Mouse (Mus musculus) cerebral cortex, adult 2 months (tissue): ENCODE measurements around the gene Ltbr.

ENCODE experiments used
- WGBS: fragments of 180-500 bp; shearing (Covaris S2); methylation state at CpG from one replicate; pipeline ENCODE4 v1.1.7; 2018; 5-methylcytosine and 5-hydroxymethylcytosine counted together

Gene Ltbr

DNA sequence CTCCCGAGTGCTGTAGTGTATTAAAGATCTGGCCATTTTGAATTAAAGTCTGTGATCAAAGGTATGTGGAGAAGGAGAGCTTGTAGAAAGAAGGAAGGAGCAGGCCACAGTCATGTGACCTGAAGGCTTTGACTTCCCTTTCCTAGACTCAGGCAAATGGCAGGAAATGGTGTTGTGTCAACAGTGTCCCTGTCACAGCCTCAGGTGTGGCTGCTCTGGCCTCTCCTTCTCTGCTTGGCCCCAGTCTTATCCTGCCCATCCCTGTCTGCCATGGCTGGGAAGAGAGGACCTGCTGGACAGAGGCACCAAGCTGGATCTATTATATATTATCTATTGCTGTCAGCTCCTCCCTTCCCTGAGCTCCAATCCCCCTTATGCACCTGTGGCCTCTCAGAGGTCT is 31.9 kb upstream of the Ltbr start:
- 84% methylated on average over 1 of the region's 1 CpGs for WGBS

DNA sequence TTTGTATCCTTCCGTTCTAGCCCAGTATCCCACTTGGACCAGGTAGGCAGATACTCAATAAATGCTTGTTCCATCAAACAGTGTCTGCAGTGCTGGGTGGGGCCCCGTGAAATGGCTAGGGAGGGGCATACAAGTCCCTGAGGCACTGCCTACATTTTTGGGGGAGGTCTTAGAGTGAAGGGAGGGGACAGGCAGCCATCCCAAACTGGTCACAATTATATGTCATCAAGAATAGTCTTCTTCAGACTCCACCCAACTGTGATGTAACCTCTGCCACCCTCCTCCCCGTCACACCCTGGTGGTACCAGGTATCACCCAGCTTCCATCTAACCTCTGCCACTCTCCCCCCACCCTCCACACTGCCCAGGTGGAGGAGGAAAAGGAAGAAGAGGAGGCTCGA is 31.2 kb upstream of the Ltbr start:
- WGBS = 86% methylated on average over 4 of the region's 4 CpGs

DNA sequence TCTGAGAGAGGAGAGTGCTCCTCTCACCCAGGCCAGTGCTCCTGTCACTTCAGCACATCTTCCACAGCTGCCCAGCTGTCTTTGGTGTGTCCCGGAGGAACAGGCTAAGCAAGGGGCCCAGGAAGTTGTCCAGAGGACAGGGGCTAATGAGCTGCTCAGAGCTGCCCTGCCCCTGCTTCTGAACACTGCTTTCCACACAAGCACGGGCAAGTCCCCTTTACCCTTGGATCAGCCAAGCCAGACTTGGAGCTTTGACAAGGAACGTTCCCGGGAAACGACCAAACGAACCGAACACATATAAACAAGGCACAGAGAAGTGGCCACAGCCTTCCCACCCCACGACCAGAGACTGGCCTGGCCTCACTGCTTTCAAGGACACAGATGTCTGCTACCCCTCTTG is 30.4 kb upstream of the Ltbr start:
- 41% methylated on average over 8 of the region's 8 CpGs for WGBS

DNA sequence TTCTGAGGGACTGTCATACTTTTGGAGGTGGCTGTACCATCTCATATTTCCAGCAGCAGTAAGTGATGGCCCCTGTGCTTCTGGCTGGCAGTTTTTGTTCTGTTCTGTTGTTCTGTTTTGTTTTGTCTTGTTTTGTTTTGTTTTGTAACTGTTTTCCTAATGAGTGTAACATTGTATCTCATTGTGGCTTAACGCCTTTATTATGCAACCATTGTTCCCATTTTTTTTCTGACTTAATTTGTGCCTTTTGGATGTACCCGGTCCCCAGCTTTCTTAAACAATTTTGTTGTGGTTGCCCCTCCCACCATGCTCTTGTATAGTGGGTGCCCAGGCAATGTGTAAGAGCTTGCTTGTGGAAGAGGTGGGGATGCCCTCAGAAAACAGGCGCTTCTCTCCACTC is 28.5 kb upstream of the Ltbr start:
- 71% methylated on average over 3 of the region's 3 CpGs for WGBS

DNA sequence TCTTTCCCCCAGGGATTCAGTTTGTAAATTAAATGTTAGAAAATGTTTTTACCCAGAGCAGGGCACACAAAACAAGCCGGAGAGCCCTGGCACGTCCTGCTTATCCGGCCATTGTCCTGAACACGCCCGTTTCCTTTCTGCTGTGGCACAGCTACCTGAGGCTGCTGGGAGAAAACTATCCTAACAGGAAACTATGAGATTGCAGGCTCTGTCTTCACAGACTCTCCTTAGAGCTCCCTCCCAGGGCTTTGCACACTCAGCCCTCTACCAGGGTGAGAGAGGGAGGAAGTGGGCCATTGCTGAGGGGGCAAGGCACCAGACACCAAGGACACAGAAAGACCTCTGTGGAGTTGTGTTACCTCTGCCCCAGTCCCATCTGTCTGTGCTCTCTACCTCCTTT is 26.6 kb upstream of the Ltbr start:
- WGBS = 66% methylated on average over 5 of the region's 5 CpGs

DNA sequence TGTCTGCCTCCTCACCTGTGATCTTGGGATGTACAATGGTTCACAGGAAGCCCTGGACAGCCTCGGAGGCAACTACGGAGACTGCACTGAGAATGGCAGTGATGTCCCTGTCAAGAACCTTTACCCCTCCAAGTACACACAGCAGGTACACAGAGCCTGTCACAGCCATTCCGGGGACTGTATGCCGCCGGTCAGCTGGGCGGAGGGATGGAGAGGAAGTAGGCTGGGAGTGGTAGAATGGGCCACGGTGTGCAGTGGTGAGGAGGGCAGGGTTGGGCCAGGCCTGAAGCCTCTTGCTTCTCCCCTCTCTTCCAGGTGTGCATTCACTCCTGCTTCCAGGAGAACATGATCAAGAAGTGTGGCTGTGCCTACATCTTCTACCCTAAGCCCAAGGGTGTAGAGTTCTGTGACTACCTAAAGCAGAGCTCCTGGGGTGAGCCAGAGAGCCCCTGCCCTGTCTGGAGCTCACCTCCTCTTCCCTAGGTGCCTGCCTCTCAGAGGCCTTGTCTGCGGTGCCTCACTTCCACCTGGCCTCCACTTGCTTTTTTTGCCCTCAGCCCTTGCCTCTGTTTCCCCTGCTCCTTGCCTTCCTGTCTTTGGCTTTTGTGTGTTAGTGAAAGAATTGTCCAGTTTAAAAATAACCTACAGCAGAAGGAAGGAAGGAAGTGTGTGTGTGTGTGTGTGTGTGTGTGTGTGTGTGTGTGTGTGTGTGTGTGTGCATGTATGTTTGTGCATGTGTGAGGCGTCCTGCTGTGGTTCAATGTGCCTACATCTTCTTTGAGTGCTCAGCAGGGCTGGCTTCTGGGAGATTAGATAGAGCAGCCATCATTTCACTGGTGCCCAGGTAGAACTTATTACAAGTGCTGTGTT is 25.3 kb upstream of the Ltbr start:
- WGBS = 85% methylated on average over 9 of the region's 9 CpGs

DNA sequence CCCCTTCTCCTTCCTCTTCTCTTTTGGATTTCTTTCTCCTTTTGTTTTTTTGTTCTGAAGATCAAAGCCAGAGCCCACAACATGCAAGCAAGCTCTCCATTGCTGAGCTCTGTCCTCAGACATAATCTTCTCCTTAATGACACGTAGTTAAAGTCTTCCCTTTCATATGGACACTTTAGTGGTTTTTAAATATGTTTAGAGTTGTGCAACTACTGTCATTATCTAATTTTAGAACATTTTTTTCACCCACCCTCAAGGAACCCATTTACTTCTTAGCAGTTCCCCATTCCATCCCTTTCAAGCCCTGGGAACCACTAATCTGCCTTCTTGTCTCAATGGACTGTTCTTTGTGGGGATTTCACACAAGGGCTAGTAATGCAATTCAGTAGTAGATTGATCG is 20.7 kb upstream of the Ltbr start:
- 69% methylated on average over 2 of the region's 2 CpGs for WGBS

DNA sequence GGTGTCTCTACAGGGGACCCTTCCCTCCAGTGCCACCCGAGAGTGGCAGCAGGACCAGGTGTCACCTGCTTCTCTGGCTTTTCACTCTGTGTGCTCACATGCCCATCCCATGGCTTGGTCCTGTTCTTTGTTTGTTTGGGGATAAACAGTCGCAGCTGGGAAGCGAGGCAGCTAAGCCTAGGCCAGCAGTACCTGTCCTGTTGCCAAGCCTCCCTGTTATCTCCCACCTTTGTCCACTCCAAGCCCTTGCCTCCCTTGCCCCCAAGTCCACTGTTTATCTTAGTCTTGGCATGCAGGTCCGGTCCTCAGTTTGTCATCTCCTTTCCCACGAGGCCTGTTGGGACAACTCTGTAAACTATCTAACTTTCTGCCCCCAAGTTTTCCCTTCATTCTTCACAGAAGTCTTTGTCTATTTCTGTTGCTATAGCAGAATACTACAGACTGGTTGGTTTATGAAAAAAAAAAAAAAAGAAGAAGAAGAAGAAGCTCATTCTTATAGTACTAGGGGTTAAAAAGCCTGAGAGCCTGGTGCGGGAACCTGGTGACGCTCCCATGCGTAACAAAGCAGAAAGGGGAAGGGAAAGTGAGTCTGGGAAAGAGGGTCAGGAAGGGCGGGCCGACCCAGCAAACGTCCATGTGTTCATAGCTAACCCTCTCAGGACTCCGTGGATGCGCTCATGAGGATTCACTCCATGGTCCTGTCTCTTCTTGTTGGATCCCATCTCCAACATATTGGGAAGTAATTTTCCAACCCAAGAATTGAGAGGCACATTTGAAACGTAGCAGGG is 19.6 kb upstream of the Ltbr start:
- WGBS = 84% methylated on average over 14 of the region's 14 CpGs

DNA sequence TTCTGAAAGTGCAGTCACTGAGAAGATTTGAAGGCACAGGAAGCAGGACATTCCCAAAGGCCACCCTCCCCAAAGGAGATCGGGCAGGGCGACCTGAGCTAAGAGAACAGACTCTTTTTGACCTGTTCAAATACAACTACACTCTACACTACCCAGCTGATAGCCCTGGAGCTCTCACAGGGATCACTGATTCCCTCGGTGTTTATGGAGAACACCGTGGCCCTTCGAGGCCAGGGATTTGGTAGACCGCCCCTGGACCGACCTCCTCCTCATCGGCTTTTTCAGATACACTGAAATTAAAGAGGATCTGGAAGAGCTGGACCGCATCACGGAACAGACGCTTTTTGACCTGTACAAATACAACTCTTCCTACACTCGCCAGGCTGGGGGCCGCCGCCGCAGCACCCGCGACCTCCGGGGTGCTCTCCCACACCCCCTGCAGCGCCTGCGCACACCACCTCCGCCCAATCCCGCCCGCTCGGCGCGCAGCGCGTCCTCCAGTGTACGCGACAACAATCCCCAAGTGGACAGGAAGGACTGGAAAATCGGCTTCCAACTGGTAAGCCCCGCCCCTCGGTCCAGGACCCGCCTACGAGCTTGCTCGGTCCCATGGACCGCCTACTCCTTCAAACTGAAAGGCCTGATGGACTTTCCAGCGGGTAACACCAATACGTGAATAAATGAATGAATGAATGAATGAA is 17.1 kb upstream of the Ltbr start:
- WGBS = 3% methylated on average over 39 of the region's 39 CpGs

DNA sequence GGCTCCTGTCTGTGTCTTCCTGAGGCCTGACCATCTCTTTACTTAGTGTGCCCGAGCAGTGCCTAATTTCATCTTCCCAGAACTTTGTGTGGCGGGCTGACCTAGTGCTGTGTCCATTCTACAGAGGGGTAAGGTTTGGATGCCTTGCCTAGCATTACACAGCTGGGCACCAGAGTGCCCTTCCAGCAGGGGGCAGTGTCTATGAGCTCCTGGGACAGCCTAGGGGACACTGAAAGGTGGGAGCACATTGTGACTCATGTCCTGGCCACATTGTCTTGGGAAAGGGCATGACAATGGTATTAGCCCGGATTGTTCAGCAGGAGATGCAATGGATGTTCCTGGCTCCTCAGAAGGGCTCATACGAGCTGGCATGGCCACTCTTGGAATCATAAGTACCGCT is 14.6 kb upstream of the Ltbr start:
- WGBS = 87% methylated on average over 5 of the region's 5 CpGs

DNA sequence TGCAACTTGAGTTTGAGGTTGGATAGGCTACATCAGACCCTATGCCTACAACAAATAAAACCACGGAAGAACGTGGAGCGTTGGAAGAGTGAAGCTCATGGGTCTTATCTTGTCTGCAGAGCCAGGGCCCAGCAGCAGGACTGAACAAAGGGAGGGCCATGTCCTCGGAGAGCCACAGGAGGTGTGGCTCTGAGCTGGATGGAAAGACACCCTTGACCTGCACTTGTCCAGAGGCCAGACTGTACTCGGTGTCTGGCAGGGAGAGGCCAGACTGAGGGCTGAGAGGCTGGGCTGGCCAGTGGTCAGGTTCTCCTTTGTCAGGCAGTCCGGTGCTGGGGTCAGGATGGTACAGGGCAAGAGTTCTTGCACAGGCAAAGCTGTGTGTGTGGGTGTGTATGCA is 11.7 kb upstream of the Ltbr start:
- 84% methylated on average over 6 of the region's 6 CpGs for WGBS

DNA sequence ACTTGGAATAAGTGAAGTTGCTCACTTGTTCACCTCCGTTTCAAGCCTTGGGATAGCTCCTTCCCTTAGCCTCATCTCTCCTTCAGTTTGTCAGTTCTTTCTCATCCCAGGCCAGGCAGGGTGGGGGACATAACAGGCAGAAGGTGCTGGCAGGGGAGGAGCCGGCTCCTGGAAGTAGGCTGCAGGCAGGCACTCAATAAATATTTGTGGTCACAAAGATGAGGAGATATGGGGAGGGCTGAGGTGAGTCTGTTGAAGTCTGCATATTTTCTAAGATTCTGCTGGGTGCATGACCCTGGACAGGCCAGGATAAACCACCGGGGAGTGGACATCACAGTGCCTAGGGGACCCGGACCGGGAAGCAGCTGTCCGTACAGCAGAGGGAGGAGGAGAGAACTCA is 9.9 kb upstream of the Ltbr start:
- WGBS = 87% methylated on average over 6 of the region's 6 CpGs

DNA sequence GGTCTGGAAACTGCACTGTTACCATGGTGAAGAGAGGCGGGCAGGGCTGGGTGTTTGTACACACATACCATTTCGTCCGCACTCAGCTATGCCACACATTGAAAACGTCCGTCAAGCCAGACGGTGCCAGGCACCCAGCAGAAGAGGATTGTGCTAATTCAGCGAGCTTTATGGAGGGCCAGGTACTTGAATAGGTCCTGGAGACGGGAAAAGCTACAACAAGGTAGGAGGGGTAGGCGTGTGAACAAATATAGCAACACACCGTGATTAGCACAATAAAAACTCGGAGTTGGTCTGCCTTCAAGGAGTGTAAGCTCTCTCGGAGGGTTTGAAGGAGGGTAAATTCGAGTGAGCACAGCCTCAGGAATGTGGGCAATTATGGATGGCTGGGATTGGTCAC is 9.1 kb upstream of the Ltbr start:
- 42% methylated on average over 13 of the region's 13 CpGs for WGBS

DNA sequence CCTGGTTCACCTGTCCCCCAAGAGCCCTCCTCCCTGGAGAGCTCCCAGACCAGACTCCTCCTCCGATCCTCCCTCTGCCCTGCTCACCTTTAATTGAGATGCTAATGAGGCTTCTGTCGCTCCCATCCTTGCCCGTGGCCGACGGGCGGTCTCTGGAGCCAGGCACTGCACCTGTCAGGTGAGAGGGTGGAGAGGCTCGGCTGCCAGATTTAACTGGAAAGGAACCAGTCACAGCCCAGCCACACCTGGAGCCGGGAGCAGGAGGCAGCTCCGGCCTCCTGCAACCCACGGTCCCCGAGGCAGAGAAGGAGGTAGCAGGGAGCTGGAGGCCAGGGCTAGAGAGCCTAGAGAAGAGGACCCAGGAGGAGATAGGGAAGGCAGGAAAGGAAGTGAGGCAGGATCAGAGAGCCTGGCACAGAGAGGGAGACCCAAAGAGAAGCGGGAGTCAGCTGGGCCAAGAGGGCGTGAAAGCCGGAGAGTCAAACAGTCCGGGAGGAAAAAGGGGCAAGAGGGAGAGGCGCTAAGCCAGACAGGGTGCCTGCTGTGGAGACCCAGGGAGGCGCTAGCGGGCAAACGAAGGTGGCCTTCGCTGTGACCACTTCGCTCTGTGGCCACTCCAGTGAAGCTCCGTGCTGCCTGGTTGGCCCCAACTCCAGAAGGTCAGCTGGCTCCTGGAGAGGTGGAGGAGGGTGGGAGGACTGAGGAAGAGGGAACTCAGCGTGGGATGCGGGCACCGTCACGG is 7.6 kb upstream of the Ltbr start:
- WGBS = 25% methylated on average over 26 of the region's 26 CpGs

DNA sequence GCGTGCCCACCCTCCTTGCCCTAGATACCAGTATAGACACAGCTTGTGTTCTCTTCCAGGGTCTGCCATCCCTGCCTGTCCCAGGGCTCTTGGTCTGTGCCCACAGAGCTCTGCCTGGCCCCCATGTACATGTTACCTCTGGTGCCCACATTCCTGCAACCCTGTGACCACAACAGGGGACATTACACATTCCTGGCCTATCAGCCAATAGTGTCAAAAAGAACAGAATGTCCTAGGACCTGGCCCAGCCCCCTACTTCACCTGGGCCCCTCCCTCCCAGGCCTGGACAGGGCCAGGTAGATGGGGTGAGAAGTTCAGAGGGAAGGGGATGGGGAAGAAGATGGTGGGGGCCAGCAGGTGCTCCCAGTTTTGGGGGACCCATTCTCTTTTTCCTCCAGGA is 6.6 kb upstream of the Ltbr start, which contains the start of gene Scnn1a:
TSS of gene Scnn1a (plus strand) at position 337 of the 400 bp plus-strand sequence.
- WGBS = 85% methylated on average over 1 of the region's 1 CpGs

DNA sequence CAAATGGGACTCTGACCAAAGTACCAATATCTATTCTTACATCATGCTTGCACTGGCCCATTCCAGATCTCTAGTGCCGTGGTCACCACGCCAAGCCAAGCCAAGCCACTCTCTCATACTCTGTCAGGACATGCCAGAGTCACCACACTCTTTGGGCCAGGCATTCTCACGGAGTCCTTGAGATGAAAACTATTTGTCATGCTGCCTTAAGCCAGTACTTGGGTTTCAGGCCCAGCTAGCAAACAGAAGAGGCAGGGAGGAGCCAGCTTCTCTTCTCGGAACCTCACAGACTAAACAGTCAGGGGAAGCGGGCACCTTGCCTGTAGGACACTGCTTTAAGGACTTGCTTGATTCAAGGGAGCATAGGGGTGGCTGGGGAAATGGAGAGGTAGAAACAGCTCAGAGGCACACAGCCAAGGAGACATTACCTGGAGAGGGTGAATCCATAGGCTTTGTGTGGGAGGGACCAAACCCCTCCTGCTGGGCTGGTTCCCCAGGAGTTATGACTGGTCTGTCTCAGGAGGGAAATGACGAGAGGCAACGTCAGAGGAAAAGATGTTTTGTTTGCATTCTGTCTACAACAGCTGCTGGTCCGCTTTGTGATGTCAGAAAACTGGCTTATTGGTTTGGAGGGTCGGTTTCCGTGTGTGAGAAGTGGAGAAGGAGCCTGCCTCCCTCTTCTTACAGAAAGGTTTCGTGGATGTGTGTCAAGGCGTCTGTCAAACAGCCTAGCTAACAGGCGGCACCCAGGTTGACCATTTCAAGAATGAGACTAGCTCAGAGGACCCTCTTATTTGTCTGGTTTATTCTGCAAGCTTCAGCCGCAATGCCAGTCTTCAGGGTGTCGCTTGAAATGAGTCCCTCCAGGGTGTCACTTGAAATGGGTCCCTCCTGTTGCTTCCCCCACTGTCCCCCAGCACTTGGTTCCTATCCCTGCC is 5.6 kb upstream of the Ltbr start:
- 74% methylated on average over 15 of the region's 15 CpGs for WGBS

DNA sequence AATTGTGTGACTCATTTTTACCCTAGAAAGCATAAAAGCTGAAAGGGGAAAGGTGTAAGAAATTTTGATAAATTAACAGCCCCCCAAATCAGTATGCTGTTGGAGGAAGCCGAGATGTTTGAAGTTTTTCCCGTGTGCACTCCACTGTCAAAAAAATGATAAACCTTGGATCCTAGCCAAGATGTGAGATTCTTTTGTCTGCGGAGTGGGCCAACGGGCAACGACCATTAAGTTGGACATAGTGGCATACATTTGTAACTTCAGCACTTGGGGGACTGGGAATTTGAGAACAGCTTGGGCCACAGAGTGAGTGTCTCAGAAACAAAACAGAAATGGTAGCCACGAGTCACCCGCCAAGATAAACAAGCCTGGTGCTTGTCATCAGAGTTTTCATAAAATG is 3.4 kb upstream of the Ltbr start:
- WGBS = 76% methylated on average over 7 of the region's 7 CpGs

DNA sequence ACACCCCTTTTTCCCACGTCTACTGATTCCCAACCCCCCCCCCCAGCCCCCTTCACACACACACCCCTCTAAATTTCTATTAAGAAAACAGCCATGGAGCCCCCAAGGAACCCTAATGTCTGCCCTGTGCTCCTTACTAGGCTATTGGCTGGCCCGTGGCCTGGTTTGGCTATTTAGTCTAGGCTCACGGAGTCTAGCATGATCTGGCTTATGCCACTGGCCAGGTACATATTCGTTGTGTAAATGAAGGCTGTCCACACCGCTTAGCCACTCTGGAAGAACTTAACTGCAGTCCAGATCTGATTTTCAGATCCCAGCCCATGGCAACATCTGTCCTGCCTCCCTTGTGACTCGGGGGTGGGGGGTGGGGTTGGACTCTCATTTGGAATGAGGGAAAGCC is 1.1 kb upstream of the Ltbr start:
- WGBS = 86% methylated on average over 6 of the region's 6 CpGs

DNA sequence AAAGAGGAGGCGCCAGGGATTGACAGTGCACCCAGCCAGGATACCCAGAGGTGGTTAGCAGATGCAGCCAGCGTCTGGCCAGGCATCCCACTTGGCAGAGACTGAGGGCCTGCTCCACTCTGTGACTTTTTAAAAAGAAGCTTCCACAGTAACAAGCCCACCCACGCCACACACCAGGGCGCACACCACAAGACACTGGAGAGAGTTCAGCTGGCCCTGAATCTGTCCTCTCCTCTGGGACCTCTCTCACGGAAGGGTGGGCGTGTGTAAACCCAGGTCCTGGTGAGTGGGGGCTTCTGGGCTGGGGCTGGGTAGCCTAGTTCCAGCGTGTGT is 512 bp upstream of the Ltbr start:
- WGBS = 42% methylated on average over 7 of the region's 7 CpGs

DNA sequence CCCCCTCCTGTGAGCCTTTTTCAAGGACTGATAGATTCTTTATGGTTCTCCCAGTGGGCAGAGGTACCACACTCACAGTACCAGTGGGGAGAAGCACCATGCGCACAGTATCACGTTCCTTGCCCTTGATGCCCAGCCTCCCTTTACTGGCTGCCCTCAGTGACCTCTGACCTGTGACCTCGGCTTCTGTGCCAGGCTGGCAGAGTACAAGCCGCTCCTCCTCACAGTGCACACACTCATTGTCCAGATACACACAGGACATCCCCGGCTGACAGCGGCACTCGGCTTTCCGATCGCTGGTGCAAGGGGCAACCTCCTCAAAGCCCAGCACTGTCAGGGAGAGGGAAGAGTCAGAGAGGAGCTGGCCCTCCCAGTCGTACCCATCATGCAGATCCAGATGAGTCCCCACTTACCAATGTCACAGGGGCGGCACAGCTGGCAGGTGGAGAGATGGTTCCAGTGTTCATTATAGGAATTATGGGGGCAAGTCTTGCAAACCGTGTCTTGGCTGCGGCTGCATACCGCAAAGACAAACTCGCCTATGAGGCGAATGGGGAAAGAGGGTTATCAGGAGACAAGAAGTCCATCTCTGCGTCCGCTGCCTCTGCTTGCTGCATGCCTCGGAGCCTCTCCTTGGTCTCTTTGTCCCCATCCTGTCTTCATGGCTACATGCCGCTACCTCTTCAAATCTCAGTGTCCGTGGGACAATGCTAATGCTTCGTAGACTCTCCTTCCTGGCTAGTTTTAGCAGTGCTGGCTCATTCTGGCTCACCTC is 917 bp downstream of the Ltbr start:
- WGBS = 75% methylated on average over 22 of the region's 22 CpGs
